Mouse (Mus musculus) heart, postnatal 0 days (tissue): ENCODE measurements around the gene Il10rb. TPM values are rescaled to one million over a fixed set of nuclear protein-coding genes. Genes with fewer than 3 reads are reported as not detected.

ENCODE experiments used
- ATAC-seq: fragments of 200-750 bp; cut with Nextera tagmentation; 2 replicates; pipeline ENCODE4 v1.8.0; 2017; ENCODE audit warnings: low read depth, moderate number of reproducible peaks, moderate library complexity; ENCODE audit not compliant: insufficient read depth
- DNase-seq: peaks from one replicate; pipeline ENCODE4 v3.0.0-alpha.2; 2016; ENCODE audit warnings: low spot score
- H3K27ac ChIP-seq: fragments of 300-500 bp; sonication (generic); 2 replicates; pipeline ENCODE4 v1.5.1; 2014; ENCODE audit warnings: low read depth, mild to moderate bottlenecking
- H3K27me3 ChIP-seq: fragments of 300-500 bp; sonication (generic); 2 replicates; pipeline ENCODE4 v1.6.1; 2014; ENCODE audit warnings: low read length, mixed read lengths; ENCODE audit not compliant: control insufficient read depth, insufficient read depth
- H3K36me3 ChIP-seq: fragments of 300-500 bp; sonication (generic); replicated peaks from 2 replicates; pipeline ENCODE4 v1.6.1; 2014; ENCODE audit warnings: low read length, mixed read lengths; ENCODE audit not compliant: control insufficient read depth, insufficient read depth
- H3K4me1 ChIP-seq: fragments of 300-500 bp; sonication (generic); 2 replicates; pipeline ENCODE4 v1.6.1; 2014; ENCODE audit warnings: antibody characterized with exemption; ENCODE audit not compliant: control insufficient read depth, insufficient read depth
- H3K4me2 ChIP-seq: fragments of 300-500 bp; sonication (generic); 2 replicates; pipeline ENCODE4 v1.6.1; 2014; ENCODE audit warnings: low read depth, mild to moderate bottlenecking, low read length, moderate library complexity
- H3K4me3 ChIP-seq: fragments of 300-500 bp; sonication (generic); 2 replicates; pipeline ENCODE4 v1.5.1; 2014; ENCODE audit warnings: low read depth, low read length
- H3K9ac ChIP-seq: fragments of 300-500 bp; sonication (generic); replicated peaks from 2 replicates; pipeline ENCODE4 v1.6.1; 2014; ENCODE audit warnings: low read depth, low read length, mixed read lengths
- H3K9me3 ChIP-seq: fragments of 300-500 bp; sonication (generic); replicated peaks from 2 replicates; pipeline ENCODE4 v1.6.1; 2016; ENCODE audit warnings: low read length; ENCODE audit not compliant: control insufficient read depth
- CTCF ChIP-seq: IDR thresholded peaks from 2 replicates; pipeline ENCODE4 v1.5.1; 2016; ENCODE audit warnings: antibody characterized with exemption, control low read depth, low read depth
- EP300 ChIP-seq: IDR thresholded peaks from 2 replicates; pipeline ENCODE4 v1.6.1; 2016; ENCODE audit warnings: antibody characterized with exemption, low read depth
- WGBS: fragments of 180-500 bp; shearing (Covaris S2); extraction: QIAGEN DNeasy Blood & Tissue Kit; methylation state at CpG from one replicate; pipeline ENCODE4 v1.1.7; 2014; 5-methylcytosine and 5-hydroxymethylcytosine counted together
- polyA plus RNA-seq: library from polyadenylated mRNA; unstranded; fragments of >200 nt; fragmentation: Nextera tagmentation; extraction: Ambion mirVana; gene quantifications from 2 replicates; pipeline ENCODE4 v1.2.1, GENCODE M21; 2015
- total RNA-seq: library from RNA; depleted of rRNA; stranded (reverse); fragments of >200 nt; gene quantifications from 2 replicates; pipeline ENCODE4 v1.2.3, GENCODE M21; 2014; ENCODE audit warnings: low replicate concordance

Il10rb gene
- total and polyA plus RNA-seq, 2 experiments from 2014 or later: 63.3 to 89.0 TPM

GRCm38 (mm10) chr16:91385621-91386020 is 20.3 kb upstream of the Il10rb start:
- DNase-seq (peak; percentile 61), ATAC-seq (peak; percentile 64; the same call in 1 of the 2 replicates)
- H3K4me3 ChIP-seq: no peak overlapping the region
- H3K4me1 ChIP-seq: peaks cover 8% of the 10 kb centered on the region; the same call in 1 of the 2 replicates
- H3K9me3 ChIP-seq: peaks cover 3% of the 10 kb centered on the region; the same call in 1 of the 2 replicates
- no peak for TF ChIP-seq EP300
- no peak for TF ChIP-seq CTCF
- WGBS: 37% methylated on average over 10 of the region's 10 CpGs
- H3K9ac ChIP-seq: no peak overlapping the region
- H3K27me3 ChIP-seq: no peaks in the 10 kb centered on the region
- peak overlapping the region; percentile 62 for H3K27ac ChIP-seq
- H3K36me3 ChIP-seq: peaks cover 64% of the 10 kb centered on the region
- H3K4me2 ChIP-seq: no peak overlapping the region

- Histone ChIP-seq H3K9ac (no peak overlapping the region), H3K4me3 (no peak overlapping the region), H3K27me3 (no peaks in the 10 kb centered on the region), H3K27ac (no peak overlapping the region; the same call in 1 of the 2 replicates), H3K36me3 (peaks cover 67% of the 10 kb centered on the region), H3K4me2 (no peak overlapping the region), H3K4me1 (peaks cover 8% of the 10 kb centered on the region; the same call in 1 of the 2 replicates), H3K9me3 (peaks cover 3% of the 10 kb centered on the region; the same call in 1 of the 2 replicates)
- ATAC-seq (no peak), DNase-seq (no peak)
- WGBS: 90% methylated on average over 10 of the region's 10 CpGs
- TF ChIP-seq CTCF (no peak), EP300 (no peak)
These were observed 19.4 kb upstream of the Il10rb start for GRCm38 (mm10) chr16:91386419-91387120.

- TF ChIP-seq CTCF (no peak), EP300 (no peak)
These were observed 18.9 kb upstream of the Il10rb start for GRCm38 (mm10) chr16:91387121-91387486.

GRCm38 (mm10) chr16:91390100-91390499 is 15.9 kb upstream of the Il10rb start:
- H3K27ac ChIP-seq: no peak overlapping the region
- ATAC-seq (no peak), DNase-seq (no peak)
- WGBS: 92% methylated on average over 4 of the region's 4 CpGs
- TF ChIP-seq EP300: no peak
- peak; percentile 38 for TF ChIP-seq CTCF
- no peak overlapping the region for H3K9ac ChIP-seq
- peaks cover 3% of the 10 kb centered on the region; the same call in 1 of the 2 replicates for H3K9me3 ChIP-seq
- peaks cover 16% of the 10 kb centered on the region; the same call in 1 of the 2 replicates for H3K4me1 ChIP-seq
- H3K27me3 ChIP-seq: no peaks in the 10 kb centered on the region
- no peak overlapping the region for H3K4me2 ChIP-seq
- no peak overlapping the region for H3K4me3 ChIP-seq
- H3K36me3 ChIP-seq: peaks cover 83% of the 10 kb centered on the region

More at GRCm38 (mm10) chr16:91387121-91387486, 18.9 kb upstream of the Il10rb start:
- Histone ChIP-seq H3K9ac (no peak overlapping the region), H3K27me3 (no peaks in the 10 kb centered on the region), H3K36me3 (peaks cover 72% of the 10 kb centered on the region), H3K27ac (no peak overlapping the region), H3K4me3 (no peak overlapping the region), H3K4me1 (peaks cover 8% of the 10 kb centered on the region; the same call in 1 of the 2 replicates), H3K4me2 (no peak overlapping the region), H3K9me3 (peaks cover 3% of the 10 kb centered on the region; the same call in 1 of the 2 replicates)
- DNase-seq (no peak), ATAC-seq (no peak)
- WGBS: 77% methylated on average over 3 of the region's 3 CpGs

GRCm38 (mm10) chr16:91391421-91391820 is 14.5 kb upstream of the Il10rb start, which contains the start of gene Gm21970:
TSS of gene Gm21970 (plus strand) at chr16:91391721.
- ATAC-seq (no peak), DNase-seq (no peak)
- Histone ChIP-seq H3K27me3 (no peaks in the 10 kb centered on the region), H3K4me1 (0 out of 2 replicates have a peak, but pooled peaks cover 7% of the 10 kb centered on the region), H3K36me3 (peaks cover 86% of the 10 kb centered on the region), H3K9ac (no peak within 1 kb of the TSS), H3K4me2 (no peak within 1 kb of the TSS), H3K27ac (no peak within 1 kb of the TSS), H3K9me3 (peaks cover 3% of the 10 kb centered on the region; the same call in 1 of the 2 replicates), H3K4me3 (no peak within 1 kb of the TSS)
- TF ChIP-seq EP300: no peak
- no peak for TF ChIP-seq CTCF
- WGBS: 68% methylated on average over 5 of the region's 5 CpGs
